ENCODE assay signal across 11 mouse cellular contexts in the genomic region with DNA sequence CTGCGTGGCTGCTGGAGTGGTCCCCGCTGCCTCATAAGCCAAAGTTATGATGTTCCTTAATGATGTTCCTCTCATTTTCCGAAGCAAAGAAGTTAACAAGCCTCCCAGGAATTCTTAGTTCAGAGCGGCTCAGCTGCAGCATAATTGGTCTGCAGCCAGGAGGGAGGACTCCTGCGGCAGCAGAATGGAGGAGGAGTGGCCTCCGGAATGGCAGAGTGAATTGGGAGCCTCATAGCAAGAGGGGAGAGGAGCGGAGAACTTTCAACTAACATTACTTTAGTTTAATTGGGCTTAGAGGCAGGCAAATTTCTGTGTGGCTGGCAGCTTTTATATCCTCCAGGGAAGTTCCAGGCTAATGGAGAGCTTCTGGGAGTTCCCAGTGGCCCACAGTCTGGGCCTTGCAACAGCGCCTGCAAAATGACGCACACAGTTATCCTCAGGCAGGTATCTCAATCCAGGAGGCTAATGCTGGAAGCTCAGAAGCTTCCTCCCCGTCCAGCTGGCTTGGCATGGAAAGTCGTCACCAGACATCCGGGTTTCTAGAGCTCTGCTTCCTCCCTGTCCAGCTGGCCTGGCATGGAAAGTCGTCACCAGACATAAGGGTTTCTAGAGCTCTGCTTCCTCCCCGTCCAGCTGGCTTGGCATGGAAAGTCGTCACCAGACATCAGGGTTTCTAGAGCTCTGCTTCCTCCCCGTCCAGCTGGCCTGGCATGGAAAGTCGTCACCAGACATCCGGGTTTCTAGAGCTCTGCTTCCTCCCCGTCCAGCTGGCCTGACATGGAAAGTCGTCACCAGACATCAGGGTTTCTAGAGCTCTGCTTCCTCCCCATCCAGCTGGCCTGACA. TPM values are rescaled to one million over a fixed set of nuclear protein-coding genes. Genes with fewer than 3 reads are reported as not detected.
DNase-seq lines count a peak whose midpoint lies in the region; ATAC-seq lines count a peak whose summit lies in the region.
"Had no signal": no experiment of that assay in that cellular context is flagged by ENCODE, and none has a peak within 500 bp of the region (broad histone marks: within the 10 kb centered on the region; RNA-seq: fewer than 3 reads in every experiment).

No protein-coding gene starts in this region.

- no peaks in the 10 kb centered on the region for H3K36me3 ChIP-seq in intestine, embryonic 15.5 days
- no peaks in the 10 kb centered on the region for H3K36me3 ChIP-seq in intestine, embryonic 16.5 days (ENCODE audit: control insufficient read depth, insufficient read depth, low read length)
- H3K36me3 ChIP-seq in neural tube, embryonic 13.5 days = no peaks in the 10 kb centered on the region

- H3K27ac ChIP-seq in intestine, embryonic 15.5 days = no peak overlapping the region
- H3K27ac ChIP-seq in intestine, embryonic 16.5 days (ENCODE audit: low read length) = no peak overlapping the region; the same call in 1 of the 2 replicates
- H3K27ac ChIP-seq in neural tube, embryonic 13.5 days (replicated peaks) = no peak overlapping the region

- no peak overlapping the region for H3K9ac ChIP-seq in intestine, embryonic 15.5 days
- no peak overlapping the region for H3K9ac ChIP-seq in intestine, embryonic 16.5 days (ENCODE audit: low read depth, low read length)
- H3K9ac ChIP-seq in neural tube, embryonic 13.5 days = no peak overlapping the region

- DNase-seq in adrenal gland, postnatal 10 days = peak; percentile 31
- DNase-seq in adrenal gland, postnatal 4 days (ENCODE audit: low spot score in 2 of 2) = no peak
- no peak for DNase-seq in neural tube, embryonic 10.5 days (ENCODE audit: extremely low spot score, low spot score)
- peak; percentile 26 for DNase-seq in right cerebral cortex, postnatal 4 days
- DNase-seq in cerebellum, adult 18-20 months = no peak
- DNase-seq: kidney, adult 18-20 months had no signal

- no peaks in the 10 kb centered on the region for H3K27me3 ChIP-seq in intestine, embryonic 15.5 days (replicated peaks)
- H3K27me3 ChIP-seq in intestine, embryonic 16.5 days (replicated peaks; ENCODE audit: control insufficient read depth, insufficient read depth, low read length) = no peaks in the 10 kb centered on the region
- peaks cover 4% of the 10 kb centered on the region; the same call in 1 of the 2 replicates for H3K27me3 ChIP-seq in neural tube, embryonic 13.5 days

- no peaks in the 10 kb centered on the region for H3K9me3 ChIP-seq in intestine, embryonic 15.5 days
- H3K9me3 ChIP-seq in intestine, embryonic 16.5 days (ENCODE audit: control insufficient read depth, low read length) = no peaks in the 10 kb centered on the region
- H3K9me3 ChIP-seq in neural tube, embryonic 13.5 days = no peaks in the 10 kb centered on the region

- 47% methylated on average over 20 of the region's 20 CpGs for WGBS in intestine, embryonic 15.5 days
- 41% methylated on average over 20 of the region's 20 CpGs for WGBS in intestine, embryonic 16.5 days
- 39% methylated on average over 20 of the region's 20 CpGs for WGBS in neural tube, embryonic 13.5 days

- no peak for ATAC-seq in intestine, embryonic 15.5 days
- ATAC-seq in intestine, embryonic 16.5 days = no peak
- peak; percentile 65 for ATAC-seq in neural tube, embryonic 13.5 days (ENCODE audit: low read depth)

- H3K4me3 ChIP-seq in intestine, embryonic 15.5 days (replicated peaks) = no peak overlapping the region
- H3K4me3 ChIP-seq in intestine, embryonic 16.5 days (ENCODE audit: low read length) = no peak overlapping the region
- H3K4me3 ChIP-seq in neural tube, embryonic 13.5 days = no peak overlapping the region

- peak overlapping the region; percentile 9; the same call in 1 of the 2 replicates for H3K4me2 ChIP-seq in intestine, embryonic 15.5 days (replicated peaks)
- no peak overlapping the region for H3K4me2 ChIP-seq in intestine, embryonic 16.5 days (ENCODE audit: low read depth, low read length)
- peak overlapping the region; percentile 11; the same call in 1 of the 2 replicates for H3K4me2 ChIP-seq in neural tube, embryonic 13.5 days

- no peaks in the 10 kb centered on the region for H3K4me1 ChIP-seq in intestine, embryonic 15.5 days (replicated peaks)
- peaks cover 2% of the 10 kb centered on the region; the same call in 1 of the 2 replicates for H3K4me1 ChIP-seq in intestine, embryonic 16.5 days (ENCODE audit: control insufficient read depth, insufficient read depth, low read length)
- peaks cover 13% of the 10 kb centered on the region; the same call in 1 of the 2 replicates for H3K4me1 ChIP-seq in neural tube, embryonic 13.5 days (replicated peaks)

RNA-seq across cellular contexts. Expression of a gene that starts 16.2 kb away (rescaled TPM):
- total RNA-seq in adrenal gland, postnatal 10 days (2021) = not detected
- not detected for total RNA-seq in adrenal gland, postnatal 4 days (2021)
- not detected in 2 replicates for polyA plus RNA-seq in intestine, embryonic 15.5 days (2015; fragmentation: Nextera tagmentation; extraction: Ambion mirVana)
- polyA plus RNA-seq in intestine, embryonic 16.5 days (2015; fragmentation: Nextera tagmentation; extraction: Ambion mirVana) = not detected in 2 replicates
- not detected in 2 replicates for polyA plus RNA-seq in neural tube, embryonic 13.5 days (2015; fragmentation: Nextera tagmentation; extraction: Ambion mirVana)
- total RNA-seq: megakaryocyte-erythroid progenitor cell, adult 5-6 weeks had no signal
- polyA plus RNA-seq: spleen, adult 2 months had no signal

RNA-seq across cellular contexts. Expression of a gene that starts 22.0 kb away (rescaled TPM):
- total RNA-seq in adrenal gland, postnatal 10 days (2021) = 10 to 100 TPM; 70.6 to 71.1 TPM
- total RNA-seq in adrenal gland, postnatal 4 days (2021) = 10 to 100 TPM; 72.5 to 84.1 TPM
- 125 and 144 TPM in 2 replicates for polyA plus RNA-seq in intestine, embryonic 15.5 days (2015; fragmentation: Nextera tagmentation; extraction: Ambion mirVana)
- 105 and 118 TPM in 2 replicates for polyA plus RNA-seq in intestine, embryonic 16.5 days (2015; fragmentation: Nextera tagmentation; extraction: Ambion mirVana)
- 108 and 129 TPM in 2 replicates for polyA plus RNA-seq in neural tube, embryonic 13.5 days (2015; fragmentation: Nextera tagmentation; extraction: Ambion mirVana)

RNA-seq across cellular contexts. Expression of a gene that starts 22.0 kb away (rescaled TPM):
- total RNA-seq in adrenal gland, postnatal 10 days (2021) = not detected
- total RNA-seq in adrenal gland, postnatal 4 days (2021) = under 1 TPM; 0.08 to 0.11 TPM
- polyA plus RNA-seq in intestine, embryonic 15.5 days (2015; fragmentation: Nextera tagmentation; extraction: Ambion mirVana) = 0.55 and 0.58 TPM in 2 replicates
- polyA plus RNA-seq in intestine, embryonic 16.5 days (2015; fragmentation: Nextera tagmentation; extraction: Ambion mirVana) = 0.97 and 1.0 TPM in 2 replicates
- polyA plus RNA-seq in neural tube, embryonic 13.5 days (2015; fragmentation: Nextera tagmentation; extraction: Ambion mirVana) = 0.96 and 1.8 TPM in 2 replicates
- total RNA-seq: megakaryocyte-erythroid progenitor cell, adult 5-6 weeks had no signal
- polyA plus RNA-seq: spleen, adult 2 months had no signal

RNA-seq across cellular contexts. Expression of a gene that starts 50.0 kb away (rescaled TPM):
- not detected for total RNA-seq in adrenal gland, postnatal 10 days (2021)
- not detected for total RNA-seq in adrenal gland, postnatal 4 days (2021)
- polyA plus RNA-seq in intestine, embryonic 15.5 days (2015; fragmentation: Nextera tagmentation; extraction: Ambion mirVana) = not detected in 2 replicates
- polyA plus RNA-seq in intestine, embryonic 16.5 days (2015; fragmentation: Nextera tagmentation; extraction: Ambion mirVana) = not detected in 2 replicates
- polyA plus RNA-seq in neural tube, embryonic 13.5 days (2015; fragmentation: Nextera tagmentation; extraction: Ambion mirVana) = not detected in 2 replicates
- total RNA-seq: megakaryocyte-erythroid progenitor cell, adult 5-6 weeks had no signal
- polyA plus RNA-seq: spleen, adult 2 months had no signal

Comparison
In these comparisons a context has a peak if more than half of its experiments do, and no peak if none do; other contexts are left out.
1. DNase-seq: peak in adrenal gland, postnatal 10 days (single experiment) and right cerebral cortex, postnatal 4 days (single experiment); none in adrenal gland, postnatal 4 days (0 of 2), neural tube, embryonic 10.5 days (single experiment) and cerebellum, adult 18-20 months (0 of 2).